Mouse (Mus musculus): ENCODE measurements around the gene Pcdh19. TPM values are rescaled to one million over a fixed set of nuclear protein-coding genes. Genes with fewer than 3 reads are reported as not detected.

Pcdh19 gene
- polyA plus RNA-seq, 1 experiment from 2014 or later, result 1.8 TPM

- ATAC-seq, result no peak
- no peak overlapping the region for H3K4me2 ChIP-seq (replicated peaks)
- H3K27ac ChIP-seq, result no peak overlapping the region
- H3K36me3 ChIP-seq, result no peaks in the 10 kb centered on the region
- H3K4me1 ChIP-seq (replicated peaks), result no peaks in the 10 kb centered on the region
- H3K9me3 ChIP-seq, result no peaks in the 10 kb centered on the region
- no peak overlapping the region for H3K4me3 ChIP-seq (replicated peaks)
- no peak overlapping the region for H3K9ac ChIP-seq
- WGBS, result 83% methylated on average over 2 of the region's 2 CpGs
- H3K27me3 ChIP-seq (replicated peaks), result no peaks in the 10 kb centered on the region
Observed at GRCm38 (mm10) chrX:133565355-133565754, 123.4 kb downstream of the Pcdh19 start.

Other genes starting within 250 kb of the Pcdh19 start
- gene Tnmd, start 162.0 kb upstream of the Pcdh19 start, polyA plus RNA-seq (2015; fragmentation: Nextera tagmentation; extraction: Ambion mirVana), result 1.0 and 1.7 TPM in 2 replicates
- gene Tspan6, start 209.4 kb upstream of the Pcdh19 start, polyA plus RNA-seq (2015; fragmentation: Nextera tagmentation; extraction: Ambion mirVana), result 92.5 and 113 TPM in 2 replicates
- gene Srpx2, start 219.4 kb upstream of the Pcdh19 start, polyA plus RNA-seq (2015; fragmentation: Nextera tagmentation; extraction: Ambion mirVana), result 9.5 and 9.6 TPM in 2 replicates